Mouse (Mus musculus) heart, embryonic 12.5 days (tissue): ENCODE measurements at regions not wholly inside any gene's neighbourhood (a gene's known extent, or its start where the extent isn't known, plus 50 kb on each side); places are given as distances from the start of the nearest gene placed in this dataset.
A peak's percentile ranks its signal among the peaks of the same experiment; 100 is the strongest.

Experiments
- ATAC-seq: fragments of 200-750 bp; cut with Nextera tagmentation; 2 replicates; pipeline ENCODE4 v1.8.0; 2017; ENCODE audit warnings: moderate TSS enrichment, moderate library complexity; ENCODE audit not compliant: insufficient number of reproducible peaks, low FRiP score
- H3K27ac ChIP-seq: fragments of 300-500 bp; sonication (generic); 2 replicates; pipeline ENCODE4 v1.5.1; 2016; ENCODE audit warnings: mild to moderate bottlenecking, moderate library complexity; ENCODE audit not compliant: poor library complexity, severe bottlenecking
- H3K27me3 ChIP-seq: fragments of 300-500 bp; sonication (generic); replicated peaks from 2 replicates; pipeline ENCODE4 v1.6.1; 2016; ENCODE audit warnings: mild to moderate bottlenecking, moderate library complexity
- H3K36me3 ChIP-seq: fragments of 300-500 bp; sonication (generic); 2 replicates; pipeline ENCODE4 v1.6.1; 2016; ENCODE audit warnings: mild to moderate bottlenecking, moderate library complexity
- H3K4me1 ChIP-seq: fragments of 300-500 bp; sonication (generic); replicated peaks from 2 replicates; pipeline ENCODE4 v1.6.1; 2016; ENCODE audit warnings: mild to moderate bottlenecking
- H3K4me2 ChIP-seq: fragments of 300-500 bp; sonication (generic); 2 replicates; pipeline ENCODE4 v1.6.1; 2016; ENCODE audit warnings: mild to moderate bottlenecking, moderate library complexity
- H3K4me3 ChIP-seq: fragments of 300-500 bp; sonication (generic); 2 replicates; pipeline ENCODE4 v1.5.1; 2016; ENCODE audit warnings: mild to moderate bottlenecking
- H3K9ac ChIP-seq: fragments of 300-500 bp; sonication (generic); 2 replicates; pipeline ENCODE4 v1.6.1; 2016; ENCODE audit warnings: mild to moderate bottlenecking, moderate library complexity
- H3K9me3 ChIP-seq: fragments of 300-500 bp; sonication (generic); replicated peaks from 2 replicates; pipeline ENCODE4 v1.6.1; 2016; ENCODE audit warnings: mild to moderate bottlenecking, moderate library complexity
- WGBS: fragments of 180-500 bp; shearing (Covaris S2); methylation state at CpG from one replicate; pipeline ENCODE4 v1.1.7; 2016; 5-methylcytosine and 5-hydroxymethylcytosine counted together

GRCm38 (mm10) chr12:56472856-56473647 is 63.7 kb downstream of the Nkx2-1 start:
- H3K9ac ChIP-seq = no peak overlapping the region
- H3K4me1 ChIP-seq = no peaks in the 10 kb centered on the region
- no peaks in the 10 kb centered on the region for H3K36me3 ChIP-seq
- no peak overlapping the region for H3K4me2 ChIP-seq
- no peak overlapping the region for H3K27ac ChIP-seq
- no peaks in the 10 kb centered on the region for H3K27me3 ChIP-seq
- no peak overlapping the region for H3K4me3 ChIP-seq
- no peaks in the 10 kb centered on the region for H3K9me3 ChIP-seq
- WGBS = 70% methylated on average over 10 of the region's 10 CpGs
- no peak for ATAC-seq

- no peaks in the 10 kb centered on the region for H3K27me3 ChIP-seq
These were observed 65.7 kb downstream of the Nkx2-1 start for GRCm38 (mm10) chr12:56470932-56471500.

GRCm38 (mm10) chr12:56459508-56460119 is 77.1 kb downstream of the Nkx2-1 start:
- no peak for ATAC-seq
- Histone ChIP-seq H3K9ac (no peak overlapping the region), H3K27ac (no peak overlapping the region), H3K4me1 (peaks cover 5% of the 10 kb centered on the region; the same call in 1 of the 2 replicates), H3K9me3 (no peaks in the 10 kb centered on the region), H3K36me3 (no peaks in the 10 kb centered on the region), H3K4me3 (peak overlapping the region; percentile 22), H3K4me2 (peak overlapping the region; percentile 60), H3K27me3 (no peaks in the 10 kb centered on the region)
- 17% methylated on average over 10 of the region's 10 CpGs for WGBS

More at GRCm38 (mm10) chr12:56470932-56471500, 65.7 kb downstream of the Nkx2-1 start:
- no peak overlapping the region for H3K27ac ChIP-seq
- H3K9me3 ChIP-seq = no peaks in the 10 kb centered on the region
- H3K4me2 ChIP-seq = no peak overlapping the region
- no peak overlapping the region for H3K9ac ChIP-seq
- no peaks in the 10 kb centered on the region for H3K36me3 ChIP-seq
- WGBS = 73% methylated on average over 10 of the region's 10 CpGs
- ATAC-seq = no peak
- no peak overlapping the region for H3K4me3 ChIP-seq
- no peaks in the 10 kb centered on the region for H3K4me1 ChIP-seq

- H3K27ac ChIP-seq = no peak overlapping the region
- peaks cover 5% of the 10 kb centered on the region; the same call in 1 of the 2 replicates for H3K4me1 ChIP-seq
- no peaks in the 10 kb centered on the region for H3K9me3 ChIP-seq
- 16% methylated on average over 16 of the region's 16 CpGs for WGBS
- H3K4me2 ChIP-seq = peak overlapping the region; percentile 60
- no peaks in the 10 kb centered on the region for H3K27me3 ChIP-seq
- H3K9ac ChIP-seq = no peak overlapping the region
- peak overlapping the region; percentile 22 for H3K4me3 ChIP-seq
- ATAC-seq = no peak
- no peaks in the 10 kb centered on the region for H3K36me3 ChIP-seq
These were observed 77.8 kb downstream of the Nkx2-1 start for GRCm38 (mm10) chr12:56458665-56459507.

- no peak overlapping the region for H3K9ac ChIP-seq
- no peaks in the 10 kb centered on the region for H3K9me3 ChIP-seq
- 49% methylated on average over 5 of the region's 5 CpGs for WGBS
- no peak overlapping the region for H3K4me3 ChIP-seq
- H3K4me1 ChIP-seq = peaks cover 5% of the 10 kb centered on the region; the same call in 1 of the 2 replicates
- H3K27ac ChIP-seq = no peak overlapping the region
- no peak for ATAC-seq
- H3K36me3 ChIP-seq = no peaks in the 10 kb centered on the region
- no peaks in the 10 kb centered on the region for H3K27me3 ChIP-seq
- H3K4me2 ChIP-seq = no peak overlapping the region
These were observed 78.8 kb downstream of the Nkx2-1 start for GRCm38 (mm10) chr12:56457951-56458350.

GRCm38 (mm10) chr12:56457356-56457755 is 79.4 kb downstream of the Nkx2-1 start:
- no peaks in the 10 kb centered on the region for H3K9me3 ChIP-seq
- no peak for ATAC-seq
- H3K4me1 ChIP-seq = peaks cover 5% of the 10 kb centered on the region; the same call in 1 of the 2 replicates
- WGBS = 6% methylated on average over 2 of the region's 2 CpGs
- H3K36me3 ChIP-seq = no peaks in the 10 kb centered on the region
- no peak overlapping the region for H3K9ac ChIP-seq
- H3K27ac ChIP-seq = no peak overlapping the region
- H3K4me2 ChIP-seq = no peak overlapping the region
- H3K27me3 ChIP-seq = no peaks in the 10 kb centered on the region
- no peak overlapping the region for H3K4me3 ChIP-seq

GRCm38 (mm10) chr12:56450261-56450660 is 86.4 kb downstream of the Nkx2-1 start:
- Histone ChIP-seq H3K9me3 (no peaks in the 10 kb centered on the region), H3K27ac (no peak overlapping the region), H3K9ac (no peak overlapping the region), H3K4me3 (no peak overlapping the region), H3K4me1 (no peaks in the 10 kb centered on the region), H3K27me3 (no peaks in the 10 kb centered on the region), H3K4me2 (no peak overlapping the region), H3K36me3 (no peaks in the 10 kb centered on the region)
- WGBS = 67% methylated on average over 2 of the region's 2 CpGs
- no peak for ATAC-seq

- Histone ChIP-seq H3K27me3 (no peaks in the 10 kb centered on the region), H3K9ac (no peak overlapping the region), H3K36me3 (no peaks in the 10 kb centered on the region), H3K4me1 (no peaks in the 10 kb centered on the region), H3K4me3 (no peak overlapping the region), H3K27ac (no peak overlapping the region), H3K4me2 (no peak overlapping the region), H3K9me3 (no peaks in the 10 kb centered on the region)
- WGBS = 81% methylated on average over 12 of the region's 12 CpGs
- no peak for ATAC-seq
These were observed 87.7 kb downstream of the Nkx2-1 start for GRCm38 (mm10) chr12:56448786-56449564.

GRCm38 (mm10) chr12:56441166-56441817 is 95.4 kb downstream of the Nkx2-1 start:
- WGBS = 84% methylated on average over 8 of the region's 8 CpGs
- no peak overlapping the region for H3K9ac ChIP-seq
- no peaks in the 10 kb centered on the region for H3K27me3 ChIP-seq
- no peak overlapping the region for H3K4me3 ChIP-seq
- H3K4me1 ChIP-seq = no peaks in the 10 kb centered on the region
- no peaks in the 10 kb centered on the region for H3K36me3 ChIP-seq
- no peak overlapping the region for H3K4me2 ChIP-seq
- H3K9me3 ChIP-seq = no peaks in the 10 kb centered on the region
- no peak overlapping the region for H3K27ac ChIP-seq
- ATAC-seq = no peak
